Mouse (Mus musculus): ENCODE data around the gene Tmc6.

- TF ChIP-seq HCFC1 (IDR thresholded peaks at IDR 0.05; ENCODE audit: borderline replicate concordance, insufficient read depth, low read length) = no peak; the same call in 1 of the 2 replicates
- TF ChIP-seq MAFK (IDR thresholded peaks at IDR 0.05; ENCODE audit: insufficient read depth, low read depth, low read length) = no peak
These were observed 43.5 kb upstream of the Tmc6 start, which contains the start of the genes Afmid and Tk1 for GRCm38 (mm10) chr11:117825333-117826101.

Measured in ES-E14 (cell line).